Mouse (Mus musculus) left cerebral cortex, postnatal 25 days (tissue): ENCODE data around the gene Adcy4. TPM values are rescaled to one million over a fixed set of nuclear protein-coding genes. Genes with fewer than 3 reads are reported as not detected.

Experiments
- DNase-seq, 2 experiments: peaks; one replicate each; pipeline ENCODE4 v3.0.0; 2022; ENCODE audit warnings: low spot score in 2 of 2, mixed read lengths in 1 of 2
- intact Hi-C: fragments of 180-260 bp; cut with DNase I; formaldehyde crosslinking; loops from one replicate; pipeline ENCODE4 v1.15.1; 2025
- total RNA-seq, 2 experiments: library from RNA; stranded (reverse); gene quantifications; 2 replicates each; pipeline ENCODE4 v1.2.3; 2021

Gene Adcy4
- total RNA-seq, 2 experiments from 2014 or later: 3.8 to 7.1 TPM

DNA sequence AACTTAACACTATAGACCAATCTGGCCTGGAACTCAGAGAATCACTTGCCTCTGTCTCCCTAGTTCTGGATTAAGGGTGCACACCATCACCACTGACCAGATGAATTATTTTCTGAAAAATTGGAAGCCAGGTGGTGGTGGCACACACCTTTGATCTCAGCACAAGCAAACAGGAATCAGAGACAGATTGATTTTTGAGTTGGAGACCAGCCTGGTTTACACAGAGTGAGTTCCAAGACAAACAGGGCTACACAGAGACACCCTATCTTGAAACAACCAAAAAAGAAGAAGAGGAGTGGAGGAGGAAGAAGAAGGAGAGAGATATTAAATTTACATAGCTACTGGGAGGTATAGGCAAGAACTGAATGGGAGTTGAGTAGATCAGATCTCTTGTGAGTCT lies 57.6 kb downstream of the Adcy4 start:
- DNase-seq: no peak
- intact Hi-C loops: no loop called here

DNA sequence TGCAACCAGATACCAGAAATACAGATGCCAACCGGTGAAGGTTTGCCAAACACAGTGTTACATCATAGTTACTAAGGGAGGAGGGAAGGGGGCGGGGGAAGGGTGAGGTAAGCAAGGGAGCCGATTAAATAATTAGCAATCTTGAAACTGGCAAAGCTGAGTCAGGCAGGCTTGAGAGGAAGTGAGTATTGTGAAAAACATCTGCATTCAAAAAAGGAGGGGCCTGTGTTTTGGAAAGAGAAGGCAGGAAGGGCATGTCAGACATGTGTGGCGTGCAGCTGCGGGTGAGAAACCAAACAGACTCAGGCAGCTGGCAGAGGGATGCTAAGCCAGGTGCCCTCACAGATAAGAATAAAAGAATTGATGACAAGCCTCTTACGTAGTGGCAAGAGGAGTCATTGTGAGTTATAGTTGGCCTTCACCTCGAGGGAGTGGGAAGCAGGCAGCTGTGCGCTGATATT lies 59.5 kb downstream of the Adcy4 start:
- no peak for DNase-seq
- intact Hi-C loops: loop anchor here (5.0 kb wide), 1 partner anchor 42 kb away; the partner anchor contains the start of gene Tinf2

DNA sequence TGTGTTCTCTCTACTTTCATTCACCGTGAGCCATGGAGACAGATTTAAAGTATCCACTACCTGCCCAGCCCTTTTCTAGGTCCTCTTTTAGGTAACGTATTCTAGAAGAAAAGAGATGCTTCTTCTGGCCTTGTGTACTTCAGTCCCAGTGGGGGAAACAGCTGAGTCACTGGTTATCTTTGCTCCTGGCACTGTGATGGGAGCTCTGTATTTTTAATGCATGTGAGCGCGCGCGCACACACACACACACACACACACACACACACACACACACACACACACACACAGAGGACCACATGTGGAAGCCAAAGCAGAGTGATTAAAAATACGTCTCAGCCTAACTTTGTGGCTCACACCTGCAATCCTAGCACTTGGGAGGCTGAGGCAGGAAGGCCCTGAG lies 60.5 kb downstream of the Adcy4 start:
- intact Hi-C loops: loop anchor here (2.0 to 5.0 kb wide), 2 partner anchors 19 to 41 kb away; partner anchors contain the start of gene Tinf2
- no peak for DNase-seq

DNA sequence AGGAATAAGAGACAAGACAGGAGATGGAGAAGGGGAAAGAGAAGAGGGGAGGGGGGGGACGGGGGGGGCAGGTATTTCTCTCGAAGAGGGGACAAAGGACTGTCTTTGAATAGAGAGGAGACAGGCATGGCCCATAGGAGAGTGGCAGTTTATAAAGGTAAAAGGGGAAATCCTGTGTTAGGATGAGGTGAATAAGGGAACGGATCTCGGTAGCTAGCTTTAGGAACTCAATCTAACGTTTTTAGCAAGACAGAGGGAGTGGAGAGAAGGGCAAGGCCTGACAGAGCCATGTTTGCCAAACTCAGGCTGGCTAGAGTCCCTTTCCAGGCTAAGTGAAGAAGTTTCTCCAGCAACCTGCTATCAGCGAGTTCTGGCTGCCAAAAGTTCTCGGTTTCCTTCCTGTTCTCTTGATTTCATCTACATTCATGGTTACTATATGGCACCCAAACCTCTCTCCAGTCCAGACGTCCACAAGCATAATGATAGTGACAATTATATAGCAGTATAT lies 61.4 kb downstream of the Adcy4 start:
- intact Hi-C loops: loop anchor here (2.0 to 5.0 kb wide), 2 partner anchors 20 to 40 kb away; partner anchors contain the start of gene Tinf2
- DNase-seq: no peak

DNA sequence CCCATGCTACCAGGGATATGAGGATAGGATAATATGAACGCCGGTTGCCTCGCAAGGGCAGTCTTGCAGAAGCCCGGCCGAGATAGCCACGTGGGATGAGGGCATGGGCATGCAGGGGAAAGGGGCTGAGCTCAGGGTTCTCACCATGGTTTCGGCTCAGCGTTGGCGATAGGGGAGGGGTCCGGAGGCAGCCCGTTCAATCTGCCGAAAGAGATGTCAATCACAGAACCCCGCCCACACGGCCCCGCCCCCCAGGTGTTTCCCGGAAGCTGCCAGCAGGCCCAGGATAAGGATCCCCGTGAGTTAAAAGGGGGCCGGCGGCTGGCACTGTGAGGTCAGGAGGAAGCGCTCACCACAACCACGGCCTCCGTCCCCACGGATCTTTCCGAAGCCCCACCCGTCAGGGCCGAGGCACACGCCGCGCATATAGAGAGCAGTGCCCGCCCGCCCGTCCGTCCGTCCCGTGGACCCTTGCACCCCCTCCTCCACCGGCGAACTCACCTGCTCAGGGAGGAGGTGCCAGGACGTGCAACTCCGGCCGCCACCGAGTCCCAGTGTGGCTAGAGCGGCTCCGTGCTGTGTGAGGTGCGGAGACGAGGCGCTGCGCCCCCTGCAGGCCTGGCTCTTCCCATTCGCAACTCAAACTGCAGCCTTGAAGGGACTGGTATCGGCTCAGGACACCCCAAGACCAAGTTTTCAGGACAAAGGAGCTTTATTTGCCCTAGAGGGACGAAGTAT lies 62.0 kb downstream of the Adcy4 start, which contains the start of gene Rabggta:
Rabggta (minus strand) TSS at position 564 of the 738 bp plus-strand sequence.
- DNase-seq: peak; percentile 93 to 94
- intact Hi-C loops: loop anchor here (2.0 to 5.0 kb wide), 2 partner anchors 21 to 40 kb away; partner anchors contain the start of gene Tinf2

DNA sequence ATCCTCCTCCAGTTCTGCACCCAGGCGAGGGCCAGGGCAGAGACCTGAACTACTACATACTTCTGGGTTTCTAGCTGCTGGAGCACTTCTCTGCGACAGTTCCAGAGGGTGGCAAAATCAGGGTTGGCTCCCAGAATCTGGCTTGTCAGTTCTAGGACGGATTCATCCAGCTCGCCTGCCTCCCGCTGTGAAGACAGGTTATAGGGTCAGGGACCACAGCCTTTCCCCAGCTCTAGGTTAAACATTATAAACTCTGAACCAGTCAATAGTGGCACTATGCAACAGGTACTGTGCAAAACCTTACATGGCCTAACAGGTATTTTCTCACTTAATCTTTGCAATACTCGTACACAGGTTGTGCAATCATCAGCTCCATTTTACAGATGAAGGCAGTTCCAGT lies 62.8 kb downstream of the Adcy4 start:
- intact Hi-C loops: loop anchor here (5.0 kb wide), 1 partner anchor 39 kb away; the partner anchor contains the start of gene Tinf2
- DNase-seq: no peak

DNA sequence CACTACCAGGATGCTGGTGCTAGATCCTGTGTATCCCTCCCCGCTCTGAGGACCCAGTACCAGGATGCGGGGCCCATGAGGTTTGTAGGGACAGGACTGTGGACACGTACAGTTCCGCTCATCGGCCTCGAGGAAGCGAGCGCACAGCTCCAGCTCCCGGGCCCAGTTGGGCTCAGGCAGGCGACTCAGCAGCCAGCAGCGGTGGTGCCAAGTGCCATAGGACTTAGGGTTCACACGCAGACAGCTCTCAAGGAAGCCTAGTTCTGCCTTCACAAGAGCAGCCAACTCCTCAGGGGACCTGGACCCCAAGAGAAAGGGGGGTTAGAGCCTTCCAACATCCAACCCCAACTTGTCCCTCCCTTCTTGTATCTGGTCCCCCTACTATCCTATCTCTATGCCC lies 63.2 kb downstream of the Adcy4 start:
- no peak for DNase-seq
- intact Hi-C loops: loop anchor here (5.0 kb wide), 1 partner anchor 38 kb away; the partner anchor contains the start of gene Tinf2

DNA sequence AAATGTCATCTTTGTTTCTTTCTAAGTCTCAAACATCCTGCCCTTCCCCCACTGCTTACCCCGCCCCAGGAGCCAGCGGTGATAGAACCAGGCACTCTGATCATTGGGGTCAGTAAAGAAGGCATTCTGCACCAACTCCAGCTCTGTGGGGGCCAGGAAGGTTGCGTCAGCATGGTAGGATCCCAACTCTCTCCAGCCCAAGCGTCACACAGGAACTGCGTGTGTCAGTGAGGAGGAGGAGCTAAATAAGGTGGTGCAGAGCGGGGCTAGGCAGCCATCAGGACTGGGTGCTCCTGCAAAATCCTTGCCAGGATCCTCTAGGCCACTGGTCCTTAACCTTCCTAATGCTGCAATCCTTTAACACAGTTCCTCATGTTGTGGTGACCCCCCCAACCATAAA lies 64.2 kb downstream of the Adcy4 start:
- intact Hi-C loops: loop anchor here (5.0 kb wide), 1 partner anchor 37 kb away; the partner anchor contains the start of gene Tinf2
- DNase-seq: peak in 1 of 2 experiments; percentile 24

Other genes with a start within 250 kb of the Adcy4 start
- gene Pck2, start 243.8 kb downstream of the Adcy4 start, total RNA-seq: 10 to 100 TPM; 20.2 to 25.3 TPM
- gene Dcaf11, start 224.1 kb downstream of the Adcy4 start, total RNA-seq: 10 to 100 TPM; 73.1 to 77.7 TPM
- gene A730061H03Rik, start 223.7 kb downstream of the Adcy4 start, total RNA-seq: under 1 TPM in 1 of 2 experiments, not detected in 1; 0.89 TPM
- not detected for gene Fitm1, start 208.5 kb downstream of the Adcy4 start, total RNA-seq
- gene Psme1, start 206.0 kb downstream of the Adcy4 start, total RNA-seq: 10 to 100 TPM; 39.4 to 45.3 TPM
- 10 to 100 TPM; 38.1 to 41.5 TPM for gene Emc9, start 198.8 kb downstream of the Adcy4 start, total RNA-seq
- 10 to 100 TPM; 35.2 to 47.9 TPM for gene Psme2, start 193.0 kb downstream of the Adcy4 start, total RNA-seq
- gene Rnf31, start 192.4 kb downstream of the Adcy4 start, total RNA-seq: 10 to 100 TPM; 27.6 to 31.7 TPM
- gene Irf9, start 180.5 kb downstream of the Adcy4 start, total RNA-seq: 10 to 100 TPM in 1 of 2 experiments, 1 to 10 TPM in 1; 9.9 to 12.3 TPM
- gene Rec8, start 166.1 kb downstream of the Adcy4 start, total RNA-seq: 1 to 10 TPM; 2.2 to 3.7 TPM
- gene Ipo4, start 148.1 kb downstream of the Adcy4 start, total RNA-seq: 100 to 1,000 TPM; 117 TPM
- 1 to 10 TPM; 3.9 to 4.7 TPM for gene Gm49378, start 146.2 kb downstream of the Adcy4 start, total RNA-seq
- 10 to 100 TPM; 36.6 to 45.2 TPM for gene Tm9sf1, start 140.3 kb downstream of the Adcy4 start, total RNA-seq
- gene Tssk4, start 133.9 kb downstream of the Adcy4 start, total RNA-seq: 1 to 10 TPM in 1 of 2 experiments, under 1 TPM in 1; 0.30 to 1.1 TPM
- gene Mdp1, start 123.6 kb downstream of the Adcy4 start, total RNA-seq: 10 to 100 TPM; 36.9 to 40.1 TPM
- gene Gmpr2, start 112.2 kb downstream of the Adcy4 start, total RNA-seq: 10 to 100 TPM; 22.1 to 24.8 TPM
- gene Nedd8, start 112.0 kb downstream of the Adcy4 start, total RNA-seq: 100 to 1,000 TPM; 325 to 348 TPM
- gene Tinf2, start 102.3 kb downstream of the Adcy4 start, total RNA-seq: 10 to 100 TPM; 12.9 to 14.8 TPM
- gene Tgm1, start 70.2 kb downstream of the Adcy4 start, total RNA-seq: not detected
- gene Rabggta, start 61.8 kb downstream of the Adcy4 start, total RNA-seq: 10 to 100 TPM; 45.6 to 45.8 TPM
- 10 to 100 TPM; 79.2 to 88.7 TPM for gene Dhrs1, start 38.4 kb downstream of the Adcy4 start, total RNA-seq
- 10 to 100 TPM; 12.7 to 14.0 TPM for gene Nop9, start 38.4 kb downstream of the Adcy4 start, total RNA-seq
- gene Cideb, start 25.6 kb downstream of the Adcy4 start, total RNA-seq: 1 to 10 TPM; 1.6 to 2.3 TPM
- under 1 TPM; 0.25 to 0.32 TPM for gene Ltb4r2, start 22.7 kb downstream of the Adcy4 start, total RNA-seq
- gene Ltb4r1, start 18.1 kb downstream of the Adcy4 start, total RNA-seq: under 1 TPM; 0.25 to 0.39 TPM
- gene Ripk3, start 4.8 kb upstream of the Adcy4 start, total RNA-seq: under 1 TPM in 1 of 2 experiments, not detected in 1; 0.96 TPM
- 1 to 10 TPM; 1.3 to 2.6 TPM for gene Nfatc4, start 39.0 kb upstream of the Adcy4 start, total RNA-seq
- 10 to 100 TPM in 1 of 2 experiments, 1 to 10 TPM in 1; 6.5 to 10.5 TPM for gene Nynrin, start 69.9 kb upstream of the Adcy4 start, total RNA-seq
- under 1 TPM; 0.14 to 0.25 TPM for gene Cbln3, start 100.3 kb upstream of the Adcy4 start, total RNA-seq
- 10 to 100 TPM; 10.1 to 10.7 TPM for gene Khnyn, start 100.9 kb upstream of the Adcy4 start, total RNA-seq
- gene Sdr39u1, start 116.2 kb upstream of the Adcy4 start, total RNA-seq: 10 to 100 TPM; 96.3 to 96.9 TPM
- gene Cma1, start 160.6 kb upstream of the Adcy4 start, total RNA-seq: not detected
- gene Cma2, start 166.9 kb upstream of the Adcy4 start, total RNA-seq: not detected
- not detected for gene Mcpt1, start 233.9 kb upstream of the Adcy4 start, total RNA-seq
- not detected for gene Mcpt9, start 246.4 kb upstream of the Adcy4 start, total RNA-seq